In the genomic region with DNA sequence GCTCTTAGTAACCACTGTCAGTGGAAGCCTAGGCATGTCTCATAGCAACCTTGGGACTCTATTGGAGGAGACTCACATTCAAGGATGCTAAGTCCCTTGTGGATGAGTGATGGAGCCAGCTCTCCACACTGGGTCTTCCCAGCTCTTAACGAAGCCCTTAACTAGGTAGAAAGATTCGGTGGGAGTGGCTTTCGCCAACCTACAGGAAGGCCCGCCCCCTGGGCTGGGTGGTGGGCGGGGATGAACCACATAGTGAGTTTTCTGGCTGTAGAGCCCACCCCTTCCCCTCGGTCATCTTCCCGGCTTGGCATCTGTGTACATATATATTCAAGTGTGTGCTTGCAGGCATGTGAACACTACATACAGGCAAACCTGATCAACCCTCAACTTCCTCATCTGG, we compare ENCODE assay signal across 16 mouse cellular contexts.
DNase-seq lines count a peak whose midpoint lies in the region; ATAC-seq and TF ChIP-seq lines count a peak whose summit lies in the region.
"Had no signal": no experiment of that assay in that cellular context is flagged by ENCODE, and none has a peak within 500 bp of the region (broad histone marks: within the 10 kb centered on the region; RNA-seq: fewer than 3 reads in every experiment).

No protein-coding gene starts in this region.

- peak overlapping the region; percentile 39 for H3K4me3 ChIP-seq in heart, embryonic 13.5 days
- H3K4me3 ChIP-seq in midbrain, embryonic 11.5 days (ENCODE audit: low read depth, low read length), result peak overlapping the region; percentile 21; the same call in 1 of the 2 replicates
- H3K4me3 ChIP-seq in midbrain, postnatal 0 days (ENCODE audit: low read depth, low read length), result no peak overlapping the region
- H3K4me3 ChIP-seq in embryonic facial prominence, embryonic 11.5 days (ENCODE audit: low read depth, low read length), result no peak overlapping the region
- peak overlapping the region; percentile 26; the same call in 1 of the 2 replicates for H3K4me3 ChIP-seq in liver, embryonic 12.5 days
- H3K4me3 ChIP-seq: hindbrain, embryonic 15.5 days; left cerebral cortex, adult 2 months; midbrain, embryonic 15.5 days had no signal

- peaks cover 30% of the 10 kb centered on the region for H3K27me3 ChIP-seq in heart, embryonic 13.5 days (replicated peaks)
- H3K27me3 ChIP-seq in midbrain, embryonic 11.5 days (ENCODE audit: control insufficient read depth, insufficient read depth, low read length), result no peaks in the 10 kb centered on the region
- no peaks in the 10 kb centered on the region for H3K27me3 ChIP-seq in midbrain, postnatal 0 days (ENCODE audit: insufficient read depth, low read length)
- H3K27me3 ChIP-seq in embryonic facial prominence, embryonic 11.5 days (ENCODE audit: control insufficient read depth, insufficient read depth, low read length), result no peaks in the 10 kb centered on the region
- peaks cover 24% of the 10 kb centered on the region; the same call in 1 of the 2 replicates for H3K27me3 ChIP-seq in liver, embryonic 12.5 days (replicated peaks)
- H3K27me3 ChIP-seq: hindbrain, embryonic 15.5 days had no signal

- no peak for DNase-seq in heart, postnatal 36 days
- DNase-seq in midbrain, embryonic 11.5 days (ENCODE audit: low spot score, missing footprints), result no peak
- DNase-seq in midbrain, postnatal 0 days (ENCODE audit: low spot score), result no peak
- DNase-seq in embryonic facial prominence, embryonic 11.5 days (ENCODE audit: low spot score), result no peak
- no peak for DNase-seq in urinary bladder, postnatal 36 days (ENCODE audit: low spot score in 2 of 2)
- DNase-seq in spleen, postnatal 14 days (ENCODE audit: low spot score in 2 of 2), result no peak
- DNase-seq: cerebellum, adult 9-10 months; kidney, postnatal 25 days; thymus, adult 2 months had no signal

- intact Hi-C loops in heart, postnatal 36 days (cut with DNase I), result no loop called here

- WGBS in heart, embryonic 13.5 days, result 51% methylated on average over 7 of the region's 7 CpGs
- 76% methylated on average over 7 of the region's 7 CpGs for WGBS in midbrain, embryonic 11.5 days
- 57% methylated on average over 7 of the region's 7 CpGs for WGBS in midbrain, postnatal 0 days
- WGBS in embryonic facial prominence, embryonic 11.5 days, result 64% methylated on average over 7 of the region's 7 CpGs
- 31% methylated on average over 7 of the region's 7 CpGs for WGBS in liver, embryonic 12.5 days (ENCODE audit: insufficient replicate concordance)

- TF ChIP-seq CTCF in midbrain, postnatal 0 days (IDR thresholded peaks at IDR 0.05), result no peak

- no peaks in the 10 kb centered on the region for H3K4me1 ChIP-seq in heart, embryonic 13.5 days
- H3K4me1 ChIP-seq in midbrain, embryonic 11.5 days (ENCODE audit: control insufficient read depth, insufficient read depth, low read length), result no peaks in the 10 kb centered on the region; the same call in 1 of the 2 replicates
- H3K4me1 ChIP-seq in midbrain, postnatal 0 days (ENCODE audit: insufficient read depth, low read length), result no peaks in the 10 kb centered on the region
- H3K4me1 ChIP-seq in embryonic facial prominence, embryonic 11.5 days (ENCODE audit: control insufficient read depth, insufficient read depth, low read length), result no peaks in the 10 kb centered on the region
- 0 out of 2 replicates have a peak, but pooled peaks cover 14% of the 10 kb centered on the region for H3K4me1 ChIP-seq in liver, embryonic 12.5 days
- H3K4me1 ChIP-seq: hindbrain, embryonic 15.5 days; midbrain, embryonic 15.5 days had no signal

- ATAC-seq in heart, embryonic 13.5 days (ENCODE audit: extremely low read depth, insufficient number of reproducible peaks, low FRiP score, low TSS enrichment), result no peak
- no peak for ATAC-seq in midbrain, embryonic 11.5 days (ENCODE audit: low FRiP score)
- ATAC-seq in midbrain, postnatal 0 days (ENCODE audit: low FRiP score), result no peak
- no peak for ATAC-seq in embryonic facial prominence, embryonic 11.5 days (replicated peaks; ENCODE audit: insufficient number of reproducible peaks, low FRiP score, low TSS enrichment, low read depth)
- ATAC-seq in liver, embryonic 12.5 days, result no peak
- ATAC-seq: CD4-positive, CD25-positive, alpha-beta regulatory T cell, adult 4 months; lung, postnatal 0 days; midbrain, embryonic 15.5 days had no signal

- no peak overlapping the region for H3K9ac ChIP-seq in heart, embryonic 13.5 days
- no peak overlapping the region for H3K9ac ChIP-seq in midbrain, embryonic 11.5 days (ENCODE audit: low read length)
- no peak overlapping the region for H3K9ac ChIP-seq in midbrain, postnatal 0 days (replicated peaks; ENCODE audit: low read length, poor library complexity, severe bottlenecking)
- no peak overlapping the region for H3K9ac ChIP-seq in embryonic facial prominence, embryonic 11.5 days (replicated peaks; ENCODE audit: low read length)
- no peak overlapping the region for H3K9ac ChIP-seq in liver, embryonic 12.5 days
- H3K9ac ChIP-seq: hindbrain, embryonic 15.5 days; midbrain, embryonic 15.5 days had no signal

- peak overlapping the region; percentile 57 for H3K4me2 ChIP-seq in heart, embryonic 13.5 days
- peak overlapping the region; percentile 38 for H3K4me2 ChIP-seq in midbrain, embryonic 11.5 days
- H3K4me2 ChIP-seq in midbrain, postnatal 0 days (ENCODE audit: low read depth, low read length, poor library complexity, severe bottlenecking), result no peak overlapping the region
- peak overlapping the region; percentile 32; the same call in 1 of the 2 replicates for H3K4me2 ChIP-seq in embryonic facial prominence, embryonic 11.5 days (ENCODE audit: low read depth, low read length)
- H3K4me2 ChIP-seq in liver, embryonic 12.5 days, result peak overlapping the region; percentile 51
- H3K4me2 ChIP-seq: midbrain, embryonic 15.5 days had no signal

- H3K36me3 ChIP-seq in heart, embryonic 13.5 days, result no peaks in the 10 kb centered on the region
- no peaks in the 10 kb centered on the region for H3K36me3 ChIP-seq in midbrain, embryonic 11.5 days (ENCODE audit: control insufficient read depth, insufficient read depth, low read length)
- H3K36me3 ChIP-seq in midbrain, postnatal 0 days (ENCODE audit: insufficient read depth, low read length), result peaks cover 3% of the 10 kb centered on the region; the same call in 1 of the 2 replicates
- H3K36me3 ChIP-seq in embryonic facial prominence, embryonic 11.5 days (replicated peaks; ENCODE audit: control insufficient read depth, insufficient read depth, low read depth, low read length), result no peaks in the 10 kb centered on the region
- no peaks in the 10 kb centered on the region for H3K36me3 ChIP-seq in liver, embryonic 12.5 days
- H3K36me3 ChIP-seq: hindbrain, embryonic 15.5 days; midbrain, embryonic 15.5 days had no signal

- no peak overlapping the region for H3K27ac ChIP-seq in heart, embryonic 13.5 days (replicated peaks)
- no peak overlapping the region for H3K27ac ChIP-seq in midbrain, embryonic 11.5 days (ENCODE audit: low read depth, low read length)
- H3K27ac ChIP-seq in midbrain, postnatal 0 days (ENCODE audit: low read depth, low read length), result no peak overlapping the region
- H3K27ac ChIP-seq in embryonic facial prominence, embryonic 11.5 days (replicated peaks; ENCODE audit: low read depth, low read length), result no peak overlapping the region
- no peak overlapping the region for H3K27ac ChIP-seq in liver, embryonic 12.5 days
- H3K27ac ChIP-seq: hindbrain, embryonic 15.5 days; left cerebral cortex, adult 2 months; midbrain, embryonic 15.5 days had no signal

- H3K9me3 ChIP-seq in heart, embryonic 13.5 days, result no peaks in the 10 kb centered on the region
- no peaks in the 10 kb centered on the region for H3K9me3 ChIP-seq in midbrain, embryonic 11.5 days (ENCODE audit: control insufficient read depth, low read length)
- no peaks in the 10 kb centered on the region for H3K9me3 ChIP-seq in midbrain, postnatal 0 days (ENCODE audit: low read length)
- H3K9me3 ChIP-seq in embryonic facial prominence, embryonic 11.5 days (replicated peaks; ENCODE audit: control insufficient read depth, low read length), result no peaks in the 10 kb centered on the region
- H3K9me3 ChIP-seq in liver, embryonic 12.5 days (replicated peaks), result no peaks in the 10 kb centered on the region
- H3K9me3 ChIP-seq: hindbrain, embryonic 15.5 days; midbrain, embryonic 15.5 days had no signal

Comparison
In these comparisons a context has a peak if more than half of its experiments do, and no peak if none do; other contexts are left out.
1. H3K4me3 ChIP-seq: peak in heart, embryonic 13.5 days (single experiment), midbrain, embryonic 11.5 days (single experiment) and liver, embryonic 12.5 days (single experiment); none in midbrain, postnatal 0 days (single experiment) and embryonic facial prominence, embryonic 11.5 days (single experiment).